Mouse (Mus musculus) liver, adult 2 months (tissue): Measurements from ENCODE around the gene Atp1a2.

Source experiments
- CTCF ChIP-seq: fragments of 200-500 bp; IDR thresholded peaks from 2 replicates; pipeline ENCODE4 v1.5.1; 2011; ENCODE audit warnings: low read depth, low read length, control low read depth
- POLR2A ChIP-seq: fragments of 200-500 bp; IDR thresholded peaks from 2 replicates; pipeline ENCODE4 v1.6.1; 2011; ENCODE audit warnings: low read length, control low read depth; ENCODE audit not compliant: insufficient read depth; ENCODE audit errors: extremely low read depth

DNA sequence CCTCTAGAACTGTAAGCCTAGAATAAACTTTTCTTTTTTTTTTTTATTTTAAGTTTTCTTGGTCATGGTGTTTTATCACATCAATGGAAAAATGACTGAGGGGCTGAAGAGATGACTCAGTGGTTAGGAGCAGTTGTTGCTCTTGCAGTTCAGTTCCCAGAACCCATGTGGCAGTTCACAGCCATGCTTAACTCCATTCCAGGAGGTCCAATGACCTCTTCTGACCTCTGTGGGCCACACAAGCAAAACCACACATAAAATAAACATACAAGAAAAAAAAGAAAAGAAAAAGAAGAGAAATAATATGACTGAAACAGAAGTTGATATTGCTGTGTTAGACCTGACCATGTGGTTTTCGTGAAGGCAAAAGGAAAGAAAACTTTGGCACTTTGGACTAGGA, 68.6 kb downstream of the Atp1a2 start:
- TF ChIP-seq CTCF, result no peak
- TF ChIP-seq POLR2A, result no peak
